Mouse (Mus musculus): ENCODE data around the gene Acss2. TPM values are rescaled to one million over a fixed set of nuclear protein-coding genes. Genes with fewer than 3 reads are reported as not detected.

The Acss2 gene
- polyA plus RNA-seq, 1 experiment from 2014 or later: 15.0 TPM

- Histone ChIP-seq H3K4me2 (replicated peaks; ENCODE audit: low read depth, low read length) (peak overlapping the region; percentile 46), H3K36me3 (ENCODE audit: insufficient read depth, low read length) (no peaks in the 10 kb centered on the region), H3K27me3 (replicated peaks; ENCODE audit: insufficient read depth, low read length) (no peaks in the 10 kb centered on the region; the same call in 1 of the 2 replicates), H3K9me3 (ENCODE audit: low read length) (no peaks in the 10 kb centered on the region), H3K4me3 (ENCODE audit: low read depth, low read length) (peak overlapping the region; percentile 14; the same call in 1 of the 2 replicates), H3K27ac (ENCODE audit: low read length) (no peak overlapping the region), H3K4me1 (ENCODE audit: insufficient read depth, low read depth, low read length) (peaks cover 5% of the 10 kb centered on the region; the same call in 1 of the 2 replicates), H3K9ac (replicated peaks; ENCODE audit: low read depth) (no peak overlapping the region)
- TF ChIP-seq EP300 (IDR thresholded peaks at IDR 0.05) (no peak), CTCF (IDR thresholded peaks at IDR 0.05) (peak; percentile 52)
- 4% methylated on average over 19 of the region's 23 CpGs for WGBS
- ATAC-seq: no peak
- DNase-seq (ENCODE audit: low spot score): peak; percentile 58
Measured at GRCm38 (mm10) chr2:155514666-155515065, 3.1 kb upstream of the Acss2 start.

- Histone ChIP-seq H3K27ac (ENCODE audit: low read length) (no peak overlapping the region), H3K4me1 (ENCODE audit: insufficient read depth, low read depth, low read length) (peaks cover 5% of the 10 kb centered on the region; the same call in 1 of the 2 replicates), H3K4me3 (ENCODE audit: low read depth, low read length) (no peak overlapping the region), H3K9ac (replicated peaks; ENCODE audit: low read depth) (no peak overlapping the region), H3K4me2 (replicated peaks; ENCODE audit: low read depth, low read length) (no peak overlapping the region), H3K36me3 (ENCODE audit: insufficient read depth, low read length) (no peaks in the 10 kb centered on the region), H3K9me3 (ENCODE audit: low read length) (no peaks in the 10 kb centered on the region), H3K27me3 (replicated peaks; ENCODE audit: insufficient read depth, low read length) (no peaks in the 10 kb centered on the region; the same call in 1 of the 2 replicates)
- TF ChIP-seq EP300 (IDR thresholded peaks at IDR 0.05) (no peak), CTCF (IDR thresholded peaks at IDR 0.05) (peak; percentile 99)
- 0% methylated on average over 1 of the region's 1 CpGs for WGBS
- peak; percentile 87 for DNase-seq (ENCODE audit: low spot score)
- ATAC-seq: no peak
Measured at GRCm38 (mm10) chr2:155515941-155516340, 1.8 kb upstream of the Acss2 start.

- Histone ChIP-seq H3K9me3 (ENCODE audit: low read length) (no peaks in the 10 kb centered on the region), H3K27me3 (replicated peaks; ENCODE audit: insufficient read depth, low read length) (no peaks in the 10 kb centered on the region; the same call in 1 of the 2 replicates), H3K4me3 (ENCODE audit: low read depth, low read length) (peak overlapping the region; percentile 74), H3K4me2 (replicated peaks; ENCODE audit: low read depth, low read length) (peak overlapping the region; percentile 80), H3K36me3 (ENCODE audit: insufficient read depth, low read length) (no peaks in the 10 kb centered on the region), H3K9ac (replicated peaks; ENCODE audit: low read depth) (peak overlapping the region; percentile 39), H3K4me1 (ENCODE audit: insufficient read depth, low read depth, low read length) (peaks cover 5% of the 10 kb centered on the region; the same call in 1 of the 2 replicates), H3K27ac (ENCODE audit: low read length) (peak overlapping the region; percentile 68; the same call in 1 of the 2 replicates)
- ATAC-seq (no peak), DNase-seq (ENCODE audit: low spot score) (peak; percentile 22)
- 26% methylated on average over 18 of the region's 18 CpGs for WGBS
- TF ChIP-seq EP300 (IDR thresholded peaks at IDR 0.05) (no peak), CTCF (IDR thresholded peaks at IDR 0.05) (no peak)
Measured at GRCm38 (mm10) chr2:155518531-155519270, 953 bp downstream of the Acss2 start.

GRCm38 (mm10) chr2:155523706-155524105, 6.0 kb downstream of the Acss2 start:
- TF ChIP-seq EP300 (IDR thresholded peaks at IDR 0.05): no peak
- no peak for TF ChIP-seq CTCF (IDR thresholded peaks at IDR 0.05)
- H3K9me3 ChIP-seq (ENCODE audit: low read length): no peaks in the 10 kb centered on the region
- no peak for ATAC-seq
- no peaks in the 10 kb centered on the region for H3K4me1 ChIP-seq (ENCODE audit: insufficient read depth, low read depth, low read length)
- no peak overlapping the region for H3K4me3 ChIP-seq (ENCODE audit: low read depth, low read length)
- 48% methylated on average over 5 of the region's 5 CpGs for whole genome bisulfite sequencing
- H3K9ac ChIP-seq (replicated peaks; ENCODE audit: low read depth): no peak overlapping the region
- no peaks in the 10 kb centered on the region for H3K27me3 ChIP-seq (replicated peaks; ENCODE audit: insufficient read depth, low read length)
- no peak for DNase-seq (ENCODE audit: low spot score)
- H3K27ac ChIP-seq (ENCODE audit: low read length): no peak overlapping the region
- H3K4me2 ChIP-seq (replicated peaks; ENCODE audit: low read depth, low read length): no peak overlapping the region
- H3K36me3 ChIP-seq (ENCODE audit: insufficient read depth, low read length): no peaks in the 10 kb centered on the region

- no peak overlapping the region for H3K4me3 ChIP-seq (ENCODE audit: low read depth, low read length)
- H3K4me1 ChIP-seq (ENCODE audit: insufficient read depth, low read depth, low read length): no peaks in the 10 kb centered on the region
- no peak overlapping the region for H3K27ac ChIP-seq (ENCODE audit: low read length)
- no peak overlapping the region for H3K4me2 ChIP-seq (replicated peaks; ENCODE audit: low read depth, low read length)
- no peaks in the 10 kb centered on the region for H3K36me3 ChIP-seq (ENCODE audit: insufficient read depth, low read length)
- H3K9ac ChIP-seq (replicated peaks; ENCODE audit: low read depth): no peak overlapping the region
- no peaks in the 10 kb centered on the region for H3K27me3 ChIP-seq (replicated peaks; ENCODE audit: insufficient read depth, low read length)
- DNase-seq (ENCODE audit: low spot score) (no peak), ATAC-seq (no peak)
- TF ChIP-seq EP300 (IDR thresholded peaks at IDR 0.05): no peak
- no peak for TF ChIP-seq CTCF (IDR thresholded peaks at IDR 0.05)
- H3K9me3 ChIP-seq (ENCODE audit: low read length): no peaks in the 10 kb centered on the region
- WGBS: 39% methylated on average over 1 of the region's 1 CpGs
Measured at GRCm38 (mm10) chr2:155524378-155524777, 6.6 kb downstream of the Acss2 start.

- Histone ChIP-seq H3K27me3 (replicated peaks; ENCODE audit: insufficient read depth, low read length) (no peaks in the 10 kb centered on the region), H3K36me3 (ENCODE audit: insufficient read depth, low read length) (no peaks in the 10 kb centered on the region), H3K4me2 (replicated peaks; ENCODE audit: low read depth, low read length) (no peak overlapping the region), H3K27ac (ENCODE audit: low read length) (no peak overlapping the region), H3K4me3 (ENCODE audit: low read depth, low read length) (no peak overlapping the region), H3K4me1 (ENCODE audit: insufficient read depth, low read depth, low read length) (no peaks in the 10 kb centered on the region), H3K9ac (replicated peaks; ENCODE audit: low read depth) (no peak overlapping the region), H3K9me3 (ENCODE audit: low read length) (no peaks in the 10 kb centered on the region)
- 44% methylated on average over 5 of the region's 5 CpGs for WGBS
- no peak for DNase-seq (ENCODE audit: low spot score)
- no peak for ATAC-seq
- TF ChIP-seq EP300 (IDR thresholded peaks at IDR 0.05) (no peak), CTCF (IDR thresholded peaks at IDR 0.05) (no peak)
Measured at GRCm38 (mm10) chr2:155527367-155527766, 9.6 kb downstream of the Acss2 start.

All from lung, postnatal 0 days (tissue).